Mouse (Mus musculus): Measurements from ENCODE around the gene C2cd4c. TPM values are rescaled to one million over a fixed set of nuclear protein-coding genes. Genes with fewer than 3 reads are reported as not detected.

C2cd4c gene
- polyA plus RNA-seq, 1 experiment from 2014 or later: not detected

DNA sequence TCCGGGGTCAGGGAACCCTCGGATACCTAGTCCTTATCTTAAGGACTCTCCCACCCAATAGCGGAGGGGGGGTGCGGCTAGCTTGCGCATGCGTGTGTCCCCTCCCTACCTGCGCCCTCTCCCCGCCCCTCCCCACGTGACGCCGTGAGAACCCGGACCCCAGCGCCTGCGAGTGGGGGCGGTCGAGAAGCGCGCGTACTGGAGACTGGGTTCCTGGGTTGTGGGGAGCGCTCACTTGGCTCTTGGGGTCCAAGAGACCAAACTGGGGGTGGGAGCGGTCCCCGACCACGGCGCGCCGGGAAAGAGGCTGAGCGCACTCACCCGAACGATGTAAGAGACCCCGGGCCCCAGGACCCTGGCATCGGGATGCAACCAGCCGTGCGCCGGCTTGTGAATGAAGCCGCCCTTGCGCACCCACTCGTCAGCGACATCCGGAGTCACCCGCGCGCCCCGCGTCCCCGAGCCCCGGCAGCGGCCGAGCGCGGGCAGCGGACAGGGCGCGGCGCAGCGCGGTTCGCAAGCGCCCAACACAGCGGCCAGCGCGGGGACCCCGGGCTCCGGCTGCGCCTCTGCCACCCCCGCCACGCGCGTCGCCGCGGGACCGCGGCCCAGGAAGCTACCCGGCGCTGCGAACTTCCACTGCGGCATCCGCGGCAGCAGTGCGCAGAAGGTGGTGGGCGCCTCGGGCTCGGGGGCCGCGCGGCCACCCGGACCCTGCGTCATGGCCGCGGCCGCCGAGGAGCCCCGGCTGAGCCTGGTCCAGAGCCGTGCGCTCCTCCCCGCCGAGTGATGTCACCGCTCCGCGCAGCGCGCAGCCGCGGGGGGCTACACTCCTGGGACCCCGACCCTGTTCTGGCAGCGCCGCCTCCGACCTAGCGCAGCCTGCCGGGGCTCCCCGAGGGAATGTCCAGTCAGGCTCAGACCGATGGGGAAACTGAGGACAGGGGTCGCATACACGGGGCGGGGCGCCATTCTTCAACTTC lies 23.6 kb upstream of the C2cd4c start, which contains the start of gene Shc2:
Gene Shc2 (minus strand): TSS at position 791 of the 983 bp plus-strand sequence.
- TF ChIP-seq CTCF (IDR thresholded peaks at IDR 0.05): no peak
- ChIA-PET CTCF (no interaction called here), POLR2A (interaction anchor here (0.6 kb wide), 1 partner anchor 15 kb away, joined by 3 read pairs; no protein-coding TSS in a partner anchor)
- peaks cover 42% of the 10 kb centered on the region for H3K27me3 ChIP-seq
- ATAC-seq: no peak
- no peak for DNase-seq (ENCODE audit: low read depth, low spot score)
- in situ Hi-C loops (cut with MboI; ENCODE audit: low pct_unique_long_range_greater_than_20kb): no loop called here

DNA sequence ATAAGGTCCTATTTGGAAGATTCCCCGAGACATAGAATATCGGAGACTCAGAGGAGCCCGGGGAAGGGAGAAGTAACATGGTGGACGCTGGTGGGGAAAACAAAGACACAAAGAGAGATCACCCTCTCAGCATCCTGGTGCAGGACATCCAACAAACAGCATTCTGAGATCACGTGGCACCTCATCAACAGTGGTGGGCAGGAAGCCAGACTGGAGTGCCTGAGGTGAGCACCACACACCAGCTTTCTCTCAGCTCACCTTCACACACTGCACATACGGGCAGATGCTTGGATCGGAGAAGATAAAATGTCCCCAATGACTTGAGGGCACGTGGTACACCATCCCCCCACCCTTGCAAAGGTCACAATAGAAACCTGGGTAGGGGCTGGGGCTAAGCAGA lies 22.5 kb upstream of the C2cd4c start:
- POLR2A ChIA-PET: no interaction called here
- DNase-seq (ENCODE audit: low read depth, low spot score) (no peak), ATAC-seq (no peak)
- CTCF ChIA-PET: no interaction called here
- in situ Hi-C loops (cut with MboI; ENCODE audit: low pct_unique_long_range_greater_than_20kb): no loop called here
- peaks cover 41% of the 10 kb centered on the region for H3K27me3 ChIP-seq
- no peak for TF ChIP-seq CTCF (IDR thresholded peaks at IDR 0.05)

DNA sequence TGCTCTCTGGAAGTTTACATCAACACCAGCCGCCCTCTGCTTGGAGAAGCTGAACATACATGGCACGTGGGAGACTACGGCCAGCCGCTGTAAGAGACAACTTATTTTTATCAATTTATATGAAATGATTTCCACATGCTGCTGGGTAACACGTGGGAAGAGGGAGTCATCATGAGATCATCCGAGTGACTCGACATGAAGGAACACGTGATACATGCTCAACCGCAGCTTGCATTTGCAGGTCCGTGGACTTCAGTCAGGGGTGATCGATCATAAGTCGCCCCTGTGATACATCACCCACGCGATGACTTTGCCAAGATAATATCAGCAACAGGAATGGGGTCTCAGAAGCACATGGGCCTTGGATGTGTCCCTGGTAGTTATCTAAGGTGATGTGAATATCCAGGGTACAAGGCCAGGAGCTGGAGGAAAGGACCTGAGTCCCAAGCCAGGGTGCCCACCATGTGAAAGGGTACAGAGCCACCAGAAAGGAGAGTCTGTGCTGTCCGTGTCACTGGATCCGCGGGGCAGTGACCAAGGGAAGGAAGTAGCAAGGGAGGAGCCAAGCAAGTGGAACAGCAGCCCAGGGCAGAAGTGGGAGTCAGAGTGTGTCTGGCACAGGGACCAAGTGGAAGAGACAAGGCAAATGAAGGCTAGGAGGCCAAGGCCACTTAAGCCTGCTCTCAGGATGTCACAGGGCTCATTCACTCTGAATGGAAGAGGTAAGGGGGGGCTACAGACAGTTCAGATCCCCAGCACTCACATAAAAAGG lies 19.4 kb upstream of the C2cd4c start:
- in situ Hi-C loops (cut with MboI; ENCODE audit: low pct_unique_long_range_greater_than_20kb): no loop called here
- ATAC-seq (no peak), DNase-seq (ENCODE audit: low read depth, low spot score) (no peak)
- CTCF ChIA-PET: no interaction called here
- no peak for TF ChIP-seq CTCF (IDR thresholded peaks at IDR 0.05)
- POLR2A ChIA-PET: no interaction called here
- H3K27me3 ChIP-seq: peaks cover 19% of the 10 kb centered on the region

DNA sequence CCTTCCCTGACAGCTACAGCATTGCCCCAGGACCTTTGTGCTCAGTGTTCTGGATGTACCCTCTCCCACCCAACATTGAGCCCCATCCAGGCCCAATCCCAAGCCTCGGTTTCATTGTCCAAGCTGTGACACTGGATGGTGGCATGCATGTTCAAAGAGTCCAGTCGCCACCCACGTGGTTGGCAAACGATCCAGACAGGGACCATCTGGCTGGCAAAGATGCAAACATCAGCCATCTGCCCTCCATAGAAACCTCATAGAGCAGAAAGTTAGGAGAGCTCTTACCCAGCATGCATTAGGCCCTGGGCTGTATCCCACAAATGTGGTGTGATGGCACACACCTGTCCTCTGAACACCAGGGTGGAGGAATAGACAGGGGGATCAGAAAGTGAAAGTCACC lies 17.6 kb upstream of the C2cd4c start:
- no peak for ATAC-seq
- no peak for TF ChIP-seq CTCF (IDR thresholded peaks at IDR 0.05)
- in situ Hi-C loops (cut with MboI; ENCODE audit: low pct_unique_long_range_greater_than_20kb): no loop called here
- POLR2A ChIA-PET: no interaction called here
- H3K27me3 ChIP-seq: peaks cover 8% of the 10 kb centered on the region
- no peak for DNase-seq (ENCODE audit: low read depth, low spot score)
- CTCF ChIA-PET: no interaction called here

DNA sequence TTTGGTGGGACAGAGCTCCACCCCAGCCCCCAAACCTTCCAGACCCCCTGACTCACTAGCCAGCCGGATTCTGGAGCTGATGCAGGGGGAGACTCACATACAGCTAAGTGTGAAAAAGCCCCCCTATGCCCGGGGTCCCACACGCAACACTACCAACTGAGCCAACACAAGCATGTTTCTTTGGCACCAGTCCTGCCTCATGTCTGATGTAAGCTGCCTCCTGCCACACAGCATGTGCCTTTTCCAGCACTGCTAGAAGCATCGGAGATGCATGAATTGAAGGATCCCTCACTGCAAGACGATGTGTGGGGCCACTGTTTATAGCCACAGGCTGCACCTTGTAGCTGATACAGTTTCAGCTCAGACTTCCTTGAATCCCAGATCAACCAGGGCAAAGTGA lies 14.6 kb upstream of the C2cd4c start:
- POLR2A ChIA-PET: no interaction called here
- in situ Hi-C loops (cut with MboI; ENCODE audit: low pct_unique_long_range_greater_than_20kb): no loop called here
- H3K27me3 ChIP-seq: peaks cover 17% of the 10 kb centered on the region
- TF ChIP-seq CTCF (IDR thresholded peaks at IDR 0.05): no peak
- ATAC-seq (no peak), DNase-seq (ENCODE audit: low read depth, low spot score) (no peak)
- CTCF ChIA-PET: no interaction called here

DNA sequence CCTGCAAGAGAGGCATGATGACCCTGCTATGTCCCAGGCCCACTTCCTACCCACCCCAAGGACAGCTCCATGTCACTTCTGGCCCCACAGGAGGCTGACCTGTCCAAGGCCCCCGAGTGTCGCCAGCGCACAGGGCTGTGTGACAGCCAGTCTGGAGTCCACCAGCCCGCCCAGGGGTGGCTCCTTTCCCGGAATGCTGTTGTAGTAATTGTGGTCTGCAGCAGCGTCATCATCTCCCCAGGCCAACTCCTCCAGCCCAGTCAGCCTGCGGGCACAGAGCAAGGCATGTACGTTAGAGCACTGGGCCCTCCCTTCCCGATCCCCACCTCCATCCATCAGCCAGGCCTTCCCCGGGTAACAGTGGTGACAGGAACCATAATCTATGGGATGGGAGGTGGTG lies 12.3 kb upstream of the C2cd4c start:
- ChIA-PET POLR2A (no interaction called here), CTCF (no interaction called here)
- no peak for TF ChIP-seq CTCF (IDR thresholded peaks at IDR 0.05)
- in situ Hi-C loops (cut with MboI; ENCODE audit: low pct_unique_long_range_greater_than_20kb): no loop called here
- no peak for DNase-seq (ENCODE audit: low read depth, low spot score)
- ATAC-seq: peak; percentile 28
- peaks cover 33% of the 10 kb centered on the region for H3K27me3 ChIP-seq

- ATAC-seq (no peak), DNase-seq (ENCODE audit: low read depth, low spot score) (no peak)
- H3K27me3 ChIP-seq: peaks cover 38% of the 10 kb centered on the region
- in situ Hi-C loops (cut with MboI; ENCODE audit: low pct_unique_long_range_greater_than_20kb): no loop called here
- TF ChIP-seq CTCF (IDR thresholded peaks at IDR 0.05): no peak
- ChIA-PET POLR2A (no interaction called here), CTCF (no interaction called here)
These were observed 11.6 kb upstream of the C2cd4c start for GRCm38 (mm10) chr10:79625398-79625797.

GRCm38 (mm10) chr10:79623950-79624349 lies 10.1 kb upstream of the C2cd4c start:
- in situ Hi-C loops (cut with MboI; ENCODE audit: low pct_unique_long_range_greater_than_20kb): no loop called here
- no peak for DNase-seq (ENCODE audit: low read depth, low spot score)
- no peak for ATAC-seq
- CTCF ChIA-PET: no interaction called here
- POLR2A ChIA-PET: no interaction called here
- TF ChIP-seq CTCF (IDR thresholded peaks at IDR 0.05): no peak
- H3K27me3 ChIP-seq: peaks cover 43% of the 10 kb centered on the region

GRCm38 (mm10) chr10:79616376-79616775 lies 2.6 kb upstream of the C2cd4c start:
- DNase-seq (ENCODE audit: low read depth, low spot score): no peak
- no peak for TF ChIP-seq CTCF (IDR thresholded peaks at IDR 0.05)
- H3K27me3 ChIP-seq: peaks cover 42% of the 10 kb centered on the region
- ChIA-PET CTCF (no interaction called here), POLR2A (no interaction called here)
- ATAC-seq: no peak
- in situ Hi-C loops (cut with MboI; ENCODE audit: low pct_unique_long_range_greater_than_20kb): no loop called here

- ATAC-seq (no peak), DNase-seq (ENCODE audit: low read depth, low spot score) (no peak)
- ChIA-PET CTCF (no interaction called here), POLR2A (no interaction called here)
- H3K27me3 ChIP-seq: peaks cover 39% of the 10 kb centered on the region
- in situ Hi-C loops (cut with MboI; ENCODE audit: low pct_unique_long_range_greater_than_20kb): no loop called here
- TF ChIP-seq CTCF (IDR thresholded peaks at IDR 0.05): no peak
These were observed 2.0 kb upstream of the C2cd4c start for GRCm38 (mm10) chr10:79615860-79616259.

DNA sequence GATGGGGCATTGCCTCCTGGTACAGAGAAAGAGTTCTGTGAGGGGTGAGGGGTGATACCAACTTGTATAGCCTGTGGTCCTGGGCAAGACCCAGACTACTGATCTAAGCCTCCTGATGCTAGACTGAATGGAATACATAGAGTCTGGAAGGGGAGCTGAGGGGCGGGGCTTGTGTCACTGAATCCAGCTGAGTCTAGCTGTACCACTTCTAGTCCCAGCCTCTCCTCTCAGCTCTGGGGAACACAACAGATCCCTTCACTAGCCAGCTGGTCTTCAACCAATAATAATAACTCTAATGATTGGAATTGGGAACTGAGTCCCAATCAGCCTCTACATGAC lies 449 bp upstream of the C2cd4c start:
- ATAC-seq: no peak
- ChIA-PET CTCF (no interaction called here), POLR2A (interaction anchor here (1.1 kb wide), 1 partner anchor 63 kb away, joined by 5 read pairs; no protein-coding TSS in a partner anchor)
- DNase-seq (ENCODE audit: low read depth, low spot score): no peak
- no peak for TF ChIP-seq CTCF (IDR thresholded peaks at IDR 0.05)
- in situ Hi-C loops (cut with MboI; ENCODE audit: low pct_unique_long_range_greater_than_20kb): no loop called here
- peaks cover 39% of the 10 kb centered on the region for H3K27me3 ChIP-seq
